Mouse (Mus musculus): ENCODE results near the gene Gm6899.

DNA sequence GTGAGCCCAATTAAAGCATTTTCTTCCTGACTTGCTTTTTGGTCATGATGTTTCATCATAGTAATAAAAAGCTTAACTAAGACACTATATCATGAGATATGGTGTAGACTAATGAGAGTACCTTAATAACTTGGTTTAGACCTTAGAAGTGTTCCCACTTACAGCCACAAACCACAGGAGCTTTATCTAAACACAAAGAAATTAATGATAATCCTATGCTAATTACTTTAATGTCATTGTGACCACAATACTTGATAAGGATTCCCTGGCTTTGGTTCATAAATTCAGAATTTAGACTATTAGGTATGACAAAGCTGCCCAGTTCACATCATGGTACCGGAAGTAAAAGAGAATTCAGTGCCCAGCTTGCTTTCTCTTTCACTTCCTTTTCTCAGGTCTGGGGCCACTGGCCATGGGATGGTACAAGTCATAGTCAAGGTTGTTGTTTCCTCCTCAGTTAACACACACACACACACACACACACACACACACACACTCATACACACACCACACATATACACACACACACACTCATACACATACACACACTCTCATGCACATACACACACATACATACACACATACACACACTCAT is 11.1 kb downstream of the Gm6899 start:
- TF ChIP-seq CTCF (IDR thresholded peaks at IDR 0.05; ENCODE audit: control insufficient read depth, insufficient read depth, low read length): no peak
- TF ChIP-seq POLR2A (IDR thresholded peaks at IDR 0.05; ENCODE audit: borderline replicate concordance, control insufficient read depth, low read depth, low read length): no peak

All from bone marrow, adult 2 months (tissue).